Mouse (Mus musculus): ENCODE results near the gene Gm44805. TPM values are rescaled to one million over a fixed set of nuclear protein-coding genes. Genes with fewer than 3 reads are reported as not detected.

Gene Gm44805
- polyA plus RNA-seq, 1 experiment from 2014 or later, result not detected

- peak within 1 kb of the TSS; percentile 21 for H3K9ac ChIP-seq
- peaks cover 31% of the 10 kb centered on the region for H3K36me3 ChIP-seq
- peak within 1 kb of the TSS; percentile 36 for H3K27ac ChIP-seq (replicated peaks)
- peaks cover 34% of the 10 kb centered on the region for H3K4me1 ChIP-seq
- H3K4me3 ChIP-seq (replicated peaks), result peak within 1 kb of the TSS; percentile 41
- H3K27me3 ChIP-seq, result no peaks in the 10 kb centered on the region
- H3K4me2 ChIP-seq (replicated peaks), result peak within 1 kb of the TSS; percentile 80
- WGBS, result under 1% methylated on average over 20 of the region's 20 CpGs
- peak; percentile 48 for ATAC-seq (ENCODE audit: insufficient number of reproducible peaks, low FRiP score, low TSS enrichment, low read depth)
- no peaks in the 10 kb centered on the region for H3K9me3 ChIP-seq (replicated peaks)
Observed at GRCm38 (mm10) chr7:19698907-19699826, 17.9 kb upstream of the Gm44805 start, which contains the start of gene Apoe. TSS of gene Apoe (minus strand) at chr7:19699188.

DNA sequence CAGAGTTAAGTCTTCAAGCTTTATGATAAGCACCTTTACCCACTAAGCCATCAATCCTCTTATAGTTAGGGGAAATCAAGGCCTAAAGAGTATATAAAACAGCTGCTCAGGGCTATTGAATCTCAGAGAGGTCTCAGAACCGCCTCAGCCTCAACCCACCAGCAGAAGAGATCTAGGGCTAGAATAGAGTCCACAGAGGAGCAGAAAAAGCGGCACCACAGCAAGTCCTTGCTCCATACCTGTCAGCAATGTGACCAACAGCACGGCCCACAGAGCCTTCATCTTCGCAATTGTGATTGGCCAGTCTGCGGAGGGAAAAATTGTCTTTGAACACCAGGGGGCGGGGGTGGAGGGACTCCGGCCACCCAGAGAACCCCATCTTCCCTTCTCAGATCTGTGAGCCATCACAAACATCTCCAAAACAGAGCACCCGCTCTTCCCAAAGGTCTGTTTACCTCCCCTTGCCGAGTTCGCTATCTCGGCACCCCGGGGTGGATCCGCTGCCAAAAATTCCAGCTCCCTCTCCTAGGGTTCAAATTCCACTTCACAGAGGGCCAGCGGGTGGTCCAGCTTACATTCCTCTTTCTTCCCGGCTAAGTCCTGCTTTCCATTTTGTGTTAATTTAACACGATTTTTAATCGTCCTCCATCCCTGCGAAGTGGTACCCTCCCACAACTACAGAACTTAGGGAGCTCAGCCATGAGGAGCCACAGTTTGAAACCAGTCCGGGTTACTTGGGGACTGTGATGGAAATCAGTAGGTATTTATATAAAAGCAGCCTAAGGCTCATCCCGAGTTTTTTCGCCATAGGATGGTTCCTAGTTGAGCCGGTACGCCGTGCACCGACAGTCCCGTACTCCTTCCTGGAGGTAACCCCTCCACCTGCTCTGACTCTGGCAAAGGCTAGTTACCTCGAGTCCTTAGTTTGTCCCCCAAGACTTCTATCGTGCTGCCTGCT lies 17.0 kb upstream of the Gm44805 start:
- Histone ChIP-seq H3K4me3 (replicated peaks) (peak overlapping the region; percentile 41), H3K27me3 (no peaks in the 10 kb centered on the region), H3K9me3 (replicated peaks) (no peaks in the 10 kb centered on the region), H3K36me3 (peaks cover 24% of the 10 kb centered on the region), H3K9ac (peak overlapping the region; percentile 21; the same call in 1 of the 2 replicates), H3K4me1 (peaks cover 36% of the 10 kb centered on the region), H3K27ac (replicated peaks) (peak overlapping the region; percentile 36; the same call in 1 of the 2 replicates), H3K4me2 (replicated peaks) (peak overlapping the region; percentile 80)
- 2% methylated on average over 28 of the region's 28 CpGs for WGBS
- ATAC-seq (ENCODE audit: insufficient number of reproducible peaks, low FRiP score, low TSS enrichment, low read depth), result no peak

GRCm38 (mm10) chr7:19696336-19696873 lies 15.2 kb upstream of the Gm44805 start:
- peaks cover 11% of the 10 kb centered on the region for H3K36me3 ChIP-seq
- H3K27ac ChIP-seq (replicated peaks), result no peak overlapping the region
- no peaks in the 10 kb centered on the region for H3K27me3 ChIP-seq
- 89% methylated on average over 34 of the region's 34 CpGs for WGBS
- H3K4me3 ChIP-seq (replicated peaks), result no peak overlapping the region
- H3K4me2 ChIP-seq (replicated peaks), result no peak overlapping the region
- ATAC-seq (ENCODE audit: insufficient number of reproducible peaks, low FRiP score, low TSS enrichment, low read depth), result no peak
- no peaks in the 10 kb centered on the region for H3K9me3 ChIP-seq (replicated peaks)
- H3K9ac ChIP-seq, result no peak overlapping the region
- peaks cover 43% of the 10 kb centered on the region for H3K4me1 ChIP-seq

DNA sequence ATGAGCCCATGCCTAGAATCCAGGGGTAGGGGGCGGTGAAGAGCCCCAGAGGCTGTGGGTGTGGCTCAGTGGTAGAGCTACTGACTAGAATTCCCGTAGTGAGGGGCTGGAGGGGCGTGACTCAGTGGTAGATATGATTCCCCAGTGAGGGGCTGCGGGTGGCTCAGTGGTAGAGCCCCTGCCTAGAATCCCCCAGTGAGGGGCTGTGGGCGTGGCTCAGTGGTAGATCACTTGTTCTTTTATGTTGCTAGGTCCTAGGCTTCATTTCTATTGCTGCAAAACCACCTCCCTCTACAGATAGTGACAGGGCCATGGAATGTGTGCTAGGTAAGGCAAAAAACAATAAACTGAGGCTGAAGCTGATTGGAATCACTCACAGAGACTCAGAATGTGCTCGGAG lies 14.7 kb upstream of the Gm44805 start:
- no peak for ATAC-seq (ENCODE audit: insufficient number of reproducible peaks, low FRiP score, low TSS enrichment, low read depth)
- peaks cover 38% of the 10 kb centered on the region for H3K4me1 ChIP-seq
- WGBS, result 81% methylated on average over 6 of the region's 6 CpGs
- no peaks in the 10 kb centered on the region for H3K27me3 ChIP-seq
- peaks cover 9% of the 10 kb centered on the region for H3K36me3 ChIP-seq
- no peak overlapping the region for H3K4me2 ChIP-seq (replicated peaks)
- no peak overlapping the region for H3K27ac ChIP-seq (replicated peaks)
- H3K4me3 ChIP-seq (replicated peaks), result no peak overlapping the region
- no peak overlapping the region for H3K9ac ChIP-seq
- H3K9me3 ChIP-seq (replicated peaks), result no peaks in the 10 kb centered on the region

DNA sequence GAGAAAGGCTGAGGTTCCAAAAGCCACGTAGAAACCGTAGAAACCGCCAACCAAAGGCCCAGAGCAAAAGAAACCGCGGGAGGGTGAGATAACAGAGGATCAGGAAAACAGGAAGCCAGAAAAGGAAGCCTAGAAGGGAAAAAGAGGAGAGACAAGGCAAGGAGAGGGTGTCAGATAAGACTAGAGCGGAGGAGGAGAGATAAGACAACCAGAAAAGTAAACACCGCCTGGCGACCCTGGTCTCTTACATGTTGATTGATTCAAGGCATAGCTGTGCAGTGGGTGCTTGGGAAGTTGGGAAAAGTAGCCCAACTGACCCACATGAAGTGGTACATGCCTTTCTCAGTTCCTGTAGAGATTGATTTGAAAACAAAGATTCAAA lies 14.0 kb upstream of the Gm44805 start:
- no peak overlapping the region for H3K4me2 ChIP-seq (replicated peaks)
- H3K9ac ChIP-seq, result no peak overlapping the region
- no peak overlapping the region; the same call in 1 of the 2 replicates for H3K27ac ChIP-seq (replicated peaks)
- peaks cover 35% of the 10 kb centered on the region for H3K4me1 ChIP-seq
- H3K4me3 ChIP-seq (replicated peaks), result no peak overlapping the region
- no peaks in the 10 kb centered on the region for H3K27me3 ChIP-seq
- ATAC-seq (ENCODE audit: insufficient number of reproducible peaks, low FRiP score, low TSS enrichment, low read depth), result no peak
- H3K36me3 ChIP-seq, result peaks cover 9% of the 10 kb centered on the region
- WGBS, result 51% methylated on average over 8 of the region's 8 CpGs
- H3K9me3 ChIP-seq (replicated peaks), result no peaks in the 10 kb centered on the region

DNA sequence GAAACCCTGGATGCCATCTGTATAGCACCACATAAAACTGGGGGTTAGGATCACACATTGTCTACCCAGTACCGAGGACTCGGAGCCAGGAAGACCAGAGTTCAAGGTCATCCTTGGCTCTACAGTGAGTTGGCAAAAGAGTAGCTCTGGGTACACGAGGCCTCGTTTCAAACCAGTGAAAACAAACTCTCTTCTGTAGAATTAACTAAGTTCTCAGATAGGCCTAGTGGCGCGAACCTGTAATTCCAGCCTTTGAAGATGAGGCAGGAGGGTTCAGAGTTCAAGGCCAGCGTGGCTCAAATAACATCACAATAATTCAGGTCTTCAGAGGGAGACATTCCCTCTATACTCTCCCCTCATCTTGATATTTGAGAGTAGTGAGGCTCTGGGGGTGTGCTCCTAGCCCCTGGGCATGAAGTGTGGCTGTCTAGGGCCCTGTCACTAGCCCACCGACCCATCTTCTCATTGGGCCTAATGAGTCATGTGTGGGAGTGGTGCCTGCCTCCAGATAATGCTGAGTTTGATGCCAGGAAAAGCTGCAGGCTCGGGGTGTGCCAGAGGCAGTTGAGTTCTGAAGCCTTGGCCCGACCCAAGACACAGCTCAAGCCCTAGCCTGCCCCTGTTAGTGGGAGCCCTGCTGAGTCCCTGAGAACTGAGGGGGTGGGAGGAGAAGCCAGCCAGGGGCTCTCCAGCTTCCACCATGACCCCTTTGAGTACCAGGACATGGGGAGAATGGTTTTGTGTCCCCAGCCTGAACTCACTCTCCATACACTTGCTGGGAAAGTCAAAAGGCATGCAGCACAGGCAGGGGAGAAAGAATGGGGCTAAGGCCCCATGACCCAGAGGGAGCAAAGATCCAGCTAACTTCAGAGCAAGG lies 13.4 kb upstream of the Gm44805 start:
- Histone ChIP-seq H3K4me3 (replicated peaks) (no peak overlapping the region), H3K9me3 (replicated peaks) (no peaks in the 10 kb centered on the region), H3K36me3 (peaks cover 9% of the 10 kb centered on the region), H3K27ac (replicated peaks) (no peak overlapping the region; the same call in 1 of the 2 replicates), H3K27me3 (no peaks in the 10 kb centered on the region), H3K4me1 (peaks cover 33% of the 10 kb centered on the region), H3K4me2 (replicated peaks) (no peak overlapping the region), H3K9ac (no peak overlapping the region)
- no peak for ATAC-seq (ENCODE audit: insufficient number of reproducible peaks, low FRiP score, low TSS enrichment, low read depth)
- WGBS, result 77% methylated on average over 10 of the region's 10 CpGs

- Histone ChIP-seq H3K4me3 (replicated peaks) (no peak overlapping the region), H3K27me3 (no peaks in the 10 kb centered on the region), H3K4me1 (peaks cover 22% of the 10 kb centered on the region), H3K9ac (no peak overlapping the region), H3K9me3 (replicated peaks) (no peaks in the 10 kb centered on the region), H3K27ac (replicated peaks) (0 out of 2 replicates have a peak overlapping the region, but pooled peaks have one; percentile 17), H3K36me3 (peaks cover 9% of the 10 kb centered on the region), H3K4me2 (replicated peaks) (no peak overlapping the region)
- no peak for ATAC-seq (ENCODE audit: insufficient number of reproducible peaks, low FRiP score, low TSS enrichment, low read depth)
- WGBS, result 29% methylated on average over 10 of the region's 10 CpGs
Observed at GRCm38 (mm10) chr7:19693421-19693820, 12.2 kb upstream of the Gm44805 start.

DNA sequence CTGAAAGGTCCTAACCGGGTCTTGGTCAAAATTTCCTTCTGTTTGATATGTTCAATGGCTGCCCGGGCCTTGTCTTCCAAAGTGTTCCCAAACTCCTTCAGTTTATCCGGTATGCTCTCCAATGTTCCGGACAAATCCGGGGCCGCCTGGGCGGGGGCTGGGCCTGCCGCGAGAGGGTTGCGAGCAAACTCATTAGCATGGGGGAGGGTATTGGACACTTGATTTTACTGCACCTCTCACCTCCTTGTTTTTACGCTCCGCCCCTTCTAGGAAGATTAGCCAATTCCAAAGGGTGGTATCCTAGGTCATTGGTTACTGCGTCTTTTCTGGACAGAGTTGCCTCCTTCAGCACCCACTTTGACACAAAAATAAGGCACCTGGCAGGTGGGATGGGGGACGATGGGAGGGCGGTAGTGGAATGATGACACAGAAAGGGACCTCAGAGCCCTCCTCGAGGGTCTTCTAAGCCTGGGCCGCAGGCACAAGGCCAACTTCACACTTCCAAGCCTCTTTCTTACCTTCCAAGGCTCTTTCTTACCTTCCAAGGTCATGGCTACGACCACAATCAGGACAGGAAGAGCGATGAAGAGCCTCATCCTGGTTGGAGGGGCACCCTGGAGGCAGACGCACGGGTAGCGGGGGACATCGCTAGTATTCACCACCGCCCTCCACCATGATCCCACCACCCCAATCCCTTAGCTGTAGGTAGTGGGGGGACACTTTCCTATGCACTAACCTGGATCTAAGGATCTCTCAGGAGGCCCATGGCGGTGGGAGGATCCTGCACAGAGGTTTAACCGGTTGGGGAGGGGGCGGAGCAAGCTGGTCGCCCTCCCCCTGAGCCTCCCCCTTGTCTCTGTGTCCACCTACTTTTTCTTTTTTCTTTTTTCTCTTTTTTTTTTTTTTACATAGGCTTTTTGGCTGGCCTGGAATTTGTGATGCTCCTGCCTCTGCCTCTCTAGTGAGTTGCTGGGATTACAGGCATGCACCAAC lies 10.9 kb upstream of the Gm44805 start, which contains the start of gene Apoc1:
Gene Apoc1, minus strand, starts transcription at position 788 of the 993 bp plus-strand sequence.
- 49% methylated on average over 28 of the region's 28 CpGs for WGBS
- H3K9ac ChIP-seq, result no peak within 1 kb of the TSS
- H3K36me3 ChIP-seq, result peaks cover 9% of the 10 kb centered on the region
- no peak within 1 kb of the TSS for H3K4me3 ChIP-seq (replicated peaks)
- H3K27me3 ChIP-seq, result no peaks in the 10 kb centered on the region
- peaks cover 16% of the 10 kb centered on the region; the same call in 1 of the 2 replicates for H3K4me1 ChIP-seq
- H3K27ac ChIP-seq (replicated peaks), result 0 out of 2 replicates have a peak within 1 kb of the TSS, but pooled peaks have one; percentile 17
- no peak within 1 kb of the TSS for H3K4me2 ChIP-seq (replicated peaks)
- no peak for ATAC-seq (ENCODE audit: insufficient number of reproducible peaks, low FRiP score, low TSS enrichment, low read depth)
- no peaks in the 10 kb centered on the region for H3K9me3 ChIP-seq (replicated peaks)

DNA sequence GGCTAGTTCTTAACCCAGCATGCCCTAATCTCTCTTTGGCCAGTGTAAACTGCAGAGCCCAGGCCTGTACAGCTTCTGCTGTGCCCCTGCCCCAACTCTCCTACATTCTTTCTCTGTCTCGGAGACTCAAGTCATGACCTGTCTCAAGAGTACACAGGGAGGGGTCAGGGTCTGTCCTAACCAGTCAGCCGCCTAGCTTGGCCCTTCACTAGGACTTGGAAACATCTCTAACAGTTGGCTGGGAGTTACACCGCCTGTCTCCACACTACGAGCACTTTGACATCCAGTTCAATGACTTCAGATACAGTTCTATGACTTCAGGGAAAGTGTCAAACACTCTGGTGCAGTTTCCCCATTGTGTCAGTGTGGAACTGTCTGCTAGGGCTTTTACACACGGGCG lies 10.2 kb upstream of the Gm44805 start:
- H3K27ac ChIP-seq (replicated peaks), result no peak overlapping the region
- no peak overlapping the region for H3K4me2 ChIP-seq (replicated peaks)
- H3K4me1 ChIP-seq, result peaks cover 20% of the 10 kb centered on the region; the same call in 1 of the 2 replicates
- no peak for ATAC-seq (ENCODE audit: insufficient number of reproducible peaks, low FRiP score, low TSS enrichment, low read depth)
- no peaks in the 10 kb centered on the region for H3K9me3 ChIP-seq (replicated peaks)
- H3K36me3 ChIP-seq, result peaks cover 5% of the 10 kb centered on the region
- H3K4me3 ChIP-seq (replicated peaks), result no peak overlapping the region
- WGBS, result 70% methylated on average over 6 of the region's 6 CpGs
- no peak overlapping the region for H3K9ac ChIP-seq
- H3K27me3 ChIP-seq, result no peaks in the 10 kb centered on the region
